Mouse (Mus musculus) thymus, postnatal 14 days (tissue): ENCODE results near the gene Fgfr2.

Source experiments
- DNase-seq: peaks from one replicate; pipeline ENCODE4 v3.0.0; 2021

Fgfr2 gene

GRCm38 (mm10) chr7:130288719-130289427, 2834.3 kb downstream of the Fgfr2 start:
- no peak for DNase-seq

DNA sequence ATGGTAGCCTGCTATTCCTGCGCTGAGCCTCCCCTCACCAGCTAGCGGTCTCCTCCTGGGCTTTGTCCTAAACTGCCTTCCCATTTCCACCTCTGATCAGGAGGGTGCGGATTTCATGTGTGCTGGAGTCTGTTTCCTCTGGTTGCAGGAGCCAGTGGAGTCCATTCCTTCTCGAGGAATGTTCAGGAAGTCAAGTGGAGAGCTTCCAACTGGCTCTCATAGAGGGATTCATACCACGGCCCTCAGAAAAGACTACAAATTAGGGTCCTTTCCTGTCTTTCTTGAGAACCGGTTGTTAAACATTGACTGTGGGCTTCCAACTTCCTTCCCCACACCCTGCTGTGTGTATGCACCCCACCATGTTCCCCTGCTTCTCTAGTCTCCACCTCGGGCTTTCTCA, 2834.9 kb downstream of the Fgfr2 start:
- no peak for DNase-seq

DNA sequence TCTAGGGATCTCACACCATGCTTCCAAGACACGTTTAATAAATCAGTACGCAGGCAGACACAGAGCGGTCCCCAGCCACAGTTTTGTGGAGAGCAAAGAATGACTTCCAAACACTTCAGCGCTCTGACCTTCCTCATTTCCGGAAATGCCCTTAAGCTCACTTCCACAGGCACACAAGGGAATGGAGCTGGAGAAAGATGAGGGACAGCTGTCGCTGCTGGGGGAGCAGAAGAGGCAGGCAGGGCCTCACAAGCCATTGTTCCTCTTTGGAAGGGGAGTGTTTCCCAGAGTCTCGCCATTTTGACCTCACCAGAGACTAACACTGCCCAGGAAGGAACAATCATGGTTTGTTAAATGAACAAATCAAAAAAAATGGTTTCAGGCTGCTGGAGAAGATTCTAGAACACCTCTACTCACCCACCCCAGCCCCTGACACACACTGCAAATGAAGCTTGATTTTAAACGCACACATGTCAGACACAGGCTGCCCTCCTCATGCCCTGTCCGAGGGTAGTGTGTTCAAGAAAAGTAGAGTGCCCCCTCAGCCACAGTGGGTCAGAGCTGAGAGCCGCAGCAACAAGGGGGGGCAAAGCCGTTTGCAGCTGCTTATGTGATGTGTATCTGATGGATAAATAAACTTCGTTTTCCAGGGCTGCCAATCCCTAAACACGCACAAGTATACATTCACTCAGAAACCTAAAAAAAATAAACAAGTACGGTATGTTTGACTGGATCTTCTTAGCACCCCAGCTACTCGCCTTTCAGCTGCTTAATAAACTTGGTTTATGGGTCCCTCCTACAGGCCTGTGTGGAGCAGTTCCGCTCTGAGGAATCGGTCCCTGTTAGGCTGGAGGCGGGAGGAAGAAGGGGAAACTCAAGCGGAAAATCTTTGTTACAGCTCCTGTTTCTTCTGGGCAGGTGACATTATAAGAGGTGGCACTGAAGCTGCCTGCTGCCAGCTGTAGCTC, 2844.1 kb downstream of the Fgfr2 start:
- no peak for DNase-seq

DNA sequence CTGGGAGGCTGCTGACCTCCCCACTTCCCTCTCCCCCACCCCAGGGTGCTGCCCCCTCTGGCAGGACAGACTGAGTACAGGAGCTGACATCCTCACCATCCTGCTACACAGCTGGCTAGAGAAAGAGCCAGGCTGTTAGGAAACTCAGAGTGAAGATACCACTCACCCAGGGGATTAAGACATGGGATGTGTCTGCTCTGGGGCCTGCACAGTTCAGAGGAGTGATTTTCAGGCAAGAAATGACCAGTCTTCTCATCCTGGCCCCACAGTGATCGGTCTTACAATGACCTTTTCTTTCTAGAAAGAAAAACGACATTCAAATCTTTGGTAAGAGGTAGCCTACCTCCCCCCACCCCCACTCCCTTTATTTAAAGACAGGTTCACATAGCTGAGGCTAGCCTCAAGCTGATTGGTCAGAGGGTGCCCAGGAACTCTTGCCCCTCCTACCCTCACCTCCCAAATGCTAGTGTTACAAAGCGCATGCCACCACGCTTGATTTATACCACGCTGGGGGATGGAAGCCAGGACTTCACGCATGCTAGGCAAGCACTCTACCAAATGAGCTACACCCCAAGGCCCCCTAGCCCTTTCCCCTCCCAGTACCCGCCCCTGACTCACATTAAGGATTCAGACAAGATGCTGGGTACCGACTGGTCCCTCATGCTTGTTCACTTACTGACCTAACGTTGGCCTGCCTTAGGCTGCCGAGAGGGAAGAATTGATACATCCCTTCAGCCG, 2845.0 kb downstream of the Fgfr2 start:
- DNase-seq, result no peak

DNA sequence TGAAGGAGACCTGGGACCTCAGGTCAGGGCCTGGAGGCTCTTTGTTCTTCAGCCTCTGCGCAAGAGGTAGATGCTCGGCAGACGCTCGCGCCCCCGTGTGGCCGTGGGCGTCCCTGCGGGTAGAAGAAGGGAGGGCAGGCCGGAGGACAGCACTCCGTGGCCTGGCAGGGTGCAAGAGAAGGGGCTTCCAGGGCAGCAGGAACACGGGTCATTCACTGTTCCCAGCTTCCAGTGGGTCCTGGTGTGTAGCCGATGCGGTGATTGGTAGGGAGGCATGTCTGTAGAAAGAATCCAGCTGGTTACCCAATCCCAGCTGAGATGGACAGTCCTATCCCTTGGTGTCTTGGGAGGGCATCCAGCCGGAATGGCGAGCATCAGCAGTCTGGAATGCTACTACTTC, 2849.9 kb downstream of the Fgfr2 start:
- peak; percentile 69 for DNase-seq

DNA sequence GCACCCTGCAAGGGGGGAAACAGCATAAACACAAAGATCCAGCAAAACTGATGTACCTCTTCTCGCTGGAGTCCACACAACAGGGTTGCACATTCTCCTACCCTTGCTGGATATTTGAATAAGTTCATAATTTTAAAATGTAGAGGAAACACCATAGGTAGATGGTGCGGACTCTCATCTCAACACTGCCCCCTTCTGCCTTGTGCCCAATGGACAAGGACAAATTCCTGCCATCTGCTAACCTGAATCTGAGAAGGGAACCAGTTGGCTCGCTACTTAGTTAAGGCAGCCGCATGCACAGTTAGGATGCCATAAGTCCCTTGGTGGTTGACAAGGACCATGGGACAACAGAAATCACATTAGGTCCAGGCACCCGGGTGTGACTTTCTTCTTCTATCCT, 2852.3 kb downstream of the Fgfr2 start:
- DNase-seq, result no peak

DNA sequence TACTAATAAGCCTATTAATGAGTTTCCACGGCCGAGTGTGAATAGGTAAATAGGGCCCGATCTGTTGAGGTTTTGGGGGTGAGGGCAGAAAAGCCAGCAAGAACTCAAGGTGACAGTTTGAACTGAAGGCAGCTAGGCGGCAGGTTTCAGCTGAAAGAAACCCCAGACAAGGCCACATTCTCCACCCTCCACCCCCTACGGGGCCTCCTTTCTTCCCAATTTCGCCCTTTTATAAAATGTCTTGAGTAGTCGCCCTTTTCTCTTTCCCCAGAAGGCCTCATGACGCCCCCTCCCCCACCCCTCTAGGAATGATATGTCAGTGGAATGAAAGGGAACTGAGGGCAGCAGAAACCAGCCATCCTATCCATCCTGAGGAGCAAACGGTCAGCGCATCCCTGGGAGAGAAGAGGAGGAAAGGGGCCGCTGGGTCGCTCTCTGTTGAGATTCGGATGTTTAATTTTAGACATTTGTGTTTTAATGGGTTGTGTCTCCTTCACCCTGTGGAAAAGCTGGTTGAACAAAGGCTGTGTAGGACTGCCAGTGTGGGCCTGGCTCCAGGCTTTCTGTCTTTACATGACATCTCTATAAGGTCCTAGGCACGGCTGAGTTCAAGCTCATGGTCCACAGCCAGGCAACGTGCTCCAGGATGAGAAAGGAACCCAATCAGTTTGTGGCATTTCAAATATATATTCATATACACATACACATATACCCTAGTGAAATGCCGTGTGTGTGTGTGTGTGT, 2853.9 kb downstream of the Fgfr2 start:
- DNase-seq, result no peak

- peak; percentile 5 for DNase-seq
These were observed 2856.1 kb downstream of the Fgfr2 start for GRCm38 (mm10) chr7:130267099-130267498.

DNA sequence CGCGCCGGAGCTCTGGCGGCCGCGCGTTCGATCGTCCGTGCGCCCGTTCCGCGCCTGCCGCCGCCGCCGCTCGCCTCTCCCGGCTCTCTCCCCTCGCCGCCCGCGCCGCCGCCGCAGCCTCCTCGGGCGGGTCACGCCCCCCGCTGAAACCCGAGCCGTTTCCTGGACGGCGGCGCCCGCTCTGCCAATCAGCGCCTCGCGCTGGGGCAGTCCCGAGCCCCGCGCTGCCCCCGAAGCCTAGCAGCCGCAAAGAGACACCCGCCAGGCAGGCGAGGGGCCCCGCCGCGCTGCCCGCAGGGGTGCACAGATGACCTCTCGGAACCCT, 2857.0 kb downstream of the Fgfr2 start:
- DNase-seq, result peak; percentile 29

DNA sequence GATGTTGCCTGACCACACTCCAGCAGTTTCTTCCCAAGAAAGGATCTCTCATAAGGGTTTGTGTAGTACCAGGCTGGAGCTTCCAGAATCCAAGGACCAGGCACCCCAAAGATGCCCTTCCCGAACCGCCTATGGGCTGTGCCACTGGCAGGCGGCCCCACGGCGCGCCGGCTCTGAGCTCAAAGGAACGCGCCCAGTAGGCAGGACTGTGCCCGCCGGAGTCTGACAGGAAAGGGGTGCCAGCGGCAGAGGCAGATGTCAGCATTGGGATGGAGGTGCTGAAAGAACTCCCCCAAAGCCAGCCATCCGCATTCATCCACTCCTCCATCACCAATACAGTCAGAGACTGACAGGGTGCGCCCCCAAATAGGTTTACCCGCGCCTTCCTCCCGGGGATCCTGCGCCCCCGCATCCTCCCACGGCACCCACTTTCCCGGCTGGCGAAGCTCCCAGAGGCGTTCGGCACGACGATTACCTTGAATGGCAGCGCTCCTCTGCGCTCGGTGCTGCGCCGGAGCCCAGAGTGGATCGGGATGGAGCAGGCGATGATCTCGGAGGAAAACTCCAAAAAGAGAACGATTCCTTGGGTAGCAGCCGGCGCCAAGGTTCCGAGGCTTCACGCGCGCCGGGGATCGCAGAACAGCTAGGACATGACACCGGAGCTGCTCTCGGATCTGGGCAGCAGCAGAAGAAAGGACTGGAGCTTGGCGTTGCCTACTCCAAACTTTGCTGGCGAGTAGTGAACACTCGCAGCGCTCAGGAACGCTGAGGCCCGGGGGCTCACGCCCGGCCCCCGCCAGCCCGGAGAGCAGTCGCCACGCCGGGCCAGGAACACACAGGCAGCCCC, 2857.6 kb downstream of the Fgfr2 start:
- DNase-seq, result no peak

DNA sequence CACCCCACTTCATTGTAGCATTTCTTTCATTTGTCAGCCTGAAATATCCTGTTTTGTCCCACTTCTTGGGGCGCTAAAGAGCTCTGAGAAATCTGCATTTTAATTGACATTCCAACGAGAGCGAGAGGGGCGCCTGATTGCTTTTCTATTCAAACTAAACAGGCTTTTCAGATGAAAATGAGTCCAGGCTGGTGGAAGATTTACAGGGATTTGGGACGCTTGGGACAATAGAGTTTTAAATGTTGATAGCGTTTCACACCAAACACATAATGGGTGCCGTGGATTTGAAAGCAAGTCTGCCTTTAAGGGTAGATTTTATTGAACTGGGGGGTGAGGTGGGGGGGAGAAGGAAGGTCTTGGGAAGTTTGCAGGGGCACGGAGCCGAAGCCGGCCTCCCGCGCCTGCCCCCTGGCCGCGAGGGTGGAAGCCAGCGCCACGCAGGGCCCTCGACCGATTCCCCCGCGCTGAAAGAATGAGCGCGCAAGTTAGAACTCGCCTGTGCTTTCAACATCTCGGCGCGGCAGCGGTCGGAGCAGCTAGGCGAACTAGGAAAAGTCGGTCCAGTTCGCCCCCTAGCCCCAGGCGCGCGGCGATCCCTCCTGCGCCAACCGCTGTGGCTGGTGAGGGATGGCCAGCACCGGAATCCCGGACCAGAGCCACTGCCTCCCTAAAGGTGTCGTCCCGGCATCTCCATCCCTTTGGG, 2858.4 kb downstream of the Fgfr2 start:
- peak; percentile 3 for DNase-seq

GRCm38 (mm10) chr7:130263799-130264351, 2859.3 kb downstream of the Fgfr2 start:
- DNase-seq, result no peak

GRCm38 (mm10) chr7:130263233-130263594, 2859.9 kb downstream of the Fgfr2 start:
- no peak for DNase-seq

- no peak for DNase-seq
These were observed 2860.5 kb downstream of the Fgfr2 start for GRCm38 (mm10) chr7:130262528-130263232.

DNA sequence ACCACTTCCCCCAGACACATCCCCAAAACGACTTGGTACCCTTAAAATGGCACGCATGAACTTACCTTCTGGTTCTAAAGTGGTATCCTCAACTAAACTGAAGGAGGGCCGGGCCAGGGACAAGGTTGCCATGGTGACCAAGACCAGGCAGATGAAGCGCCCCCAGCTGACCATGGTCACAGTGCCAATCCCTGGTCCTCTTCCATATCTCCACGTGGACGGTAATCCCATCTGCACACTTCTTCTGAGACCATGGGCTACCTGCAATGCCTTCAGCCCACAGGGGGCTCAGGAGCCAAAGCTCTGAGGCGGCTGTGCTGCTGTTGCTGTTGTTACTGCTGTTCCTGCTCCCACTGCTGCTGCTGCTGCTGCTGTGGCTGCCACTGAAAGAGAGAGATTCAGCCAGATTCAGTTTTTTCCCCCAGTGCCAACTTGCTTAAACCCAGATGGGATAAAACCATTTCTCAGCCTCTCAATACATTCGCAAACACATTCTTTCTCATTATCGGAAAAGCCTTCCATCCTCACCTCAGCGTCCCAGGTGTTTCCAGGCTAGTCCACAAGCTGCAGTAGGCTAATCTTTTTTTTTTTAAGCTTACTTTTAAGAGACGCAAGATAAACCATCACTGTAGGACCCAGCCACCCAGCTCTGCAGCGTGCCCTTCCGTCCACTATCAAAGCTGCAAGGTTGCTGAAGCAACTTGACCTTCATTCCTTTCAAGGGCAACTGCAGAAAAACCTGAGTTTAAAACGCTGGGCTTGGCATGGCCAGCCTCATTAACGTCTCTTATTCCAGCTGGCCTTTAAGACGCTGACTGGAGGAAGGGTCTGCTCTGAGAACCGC, 2861.2 kb downstream of the Fgfr2 start:
- no peak for DNase-seq

DNA sequence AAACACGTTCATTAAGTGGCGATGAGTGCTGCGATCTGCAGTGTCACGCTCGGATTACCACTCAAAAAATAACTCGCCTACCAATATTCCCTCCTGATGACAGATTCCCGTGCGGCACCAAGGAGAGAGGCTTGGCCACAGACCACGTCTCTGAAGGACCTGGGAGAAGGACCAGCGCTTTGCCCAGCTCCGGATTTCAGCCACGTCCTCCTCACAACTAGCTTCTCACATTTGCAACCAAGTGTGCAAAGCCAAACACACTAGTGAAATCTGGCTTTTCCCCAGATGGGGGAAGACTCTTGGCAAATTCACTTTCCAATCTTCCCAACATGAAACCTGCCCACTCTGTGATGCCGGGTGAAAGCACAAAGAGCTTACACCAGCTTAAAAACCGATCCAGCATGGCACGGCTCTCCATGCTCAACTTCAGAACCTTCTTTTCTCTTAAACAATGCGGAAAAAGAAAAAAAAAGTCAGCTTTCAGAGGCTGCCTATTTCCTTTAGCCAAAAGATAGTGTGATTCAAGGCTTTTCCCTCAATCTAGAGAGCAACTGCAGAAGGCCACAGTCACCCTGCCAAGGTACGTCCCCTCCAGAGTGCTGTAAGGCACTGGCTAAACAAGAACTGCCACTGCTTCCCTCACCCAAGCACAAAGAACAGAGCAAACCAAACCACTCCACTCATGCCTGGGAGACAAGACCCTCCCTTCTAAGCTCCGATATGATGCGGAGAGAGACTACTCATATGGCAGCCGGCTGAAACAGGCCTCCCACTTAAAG, 2862.1 kb downstream of the Fgfr2 start:
- DNase-seq, result no peak

GRCm38 (mm10) chr7:130260060-130260459, 2863.1 kb downstream of the Fgfr2 start:
- DNase-seq, result no peak

GRCm38 (mm10) chr7:130258704-130259295, 2864.3 kb downstream of the Fgfr2 start:
- no peak for DNase-seq
